Mouse (Mus musculus) MEL (cell line): Measurements from ENCODE around the gene Olfr370. TPM values are rescaled to one million over a fixed set of nuclear protein-coding genes. Genes with fewer than 3 reads are reported as not detected.

Source experiments
- DNase-seq: peaks from one replicate; pipeline ENCODE4 v3.0.0; 2011; ENCODE audit warnings: low read depth, low spot score
- H3K27ac ChIP-seq: 2 replicates; pipeline ENCODE4 v1.5.1; 2012; ENCODE audit warnings: low read depth, mild to moderate bottlenecking, control low read depth, low read length, moderate library complexity; ENCODE audit not compliant: control insufficient read depth
- H3K27me3 ChIP-seq, 2 experiments: fragments of 150-350 bp in 1 of 2; sonication (generic) in 1 of 2; 2 replicates each; pipeline ENCODE4 v1.6.1; 2012; ENCODE audit warnings: low read length in 2 of 2, mild to moderate bottlenecking in 2 of 2, improper control_type of control experiment in 1 of 2, moderate library complexity in 1 of 2; ENCODE audit not compliant: insufficient read depth in 2 of 2, control insufficient read depth in 1 of 2
- H3K36me3 ChIP-seq, 2 experiments: 2 replicates each; pipeline ENCODE4 v1.6.1; 2012 to 2014; ENCODE audit warnings: low read length in 2 of 2, improper control_type of control experiment in 1 of 2, inconsistent platforms in 1 of 2, mild to moderate bottlenecking in 1 of 2; ENCODE audit not compliant: insufficient read depth in 2 of 2, control insufficient read depth in 1 of 2
- H3K4me1 ChIP-seq, 2 experiments: fragments of 150-350 bp in 1 of 2; sonication (generic) in 1 of 2; 2 replicates each; pipeline ENCODE4 v1.6.1; 2012; ENCODE audit warnings: low read length in 2 of 2, improper control_type of control experiment in 1 of 2, mild to moderate bottlenecking in 1 of 2; ENCODE audit not compliant: insufficient read depth in 2 of 2, control insufficient read depth in 1 of 2
- H3K4me3 ChIP-seq, 2 experiments: fragments of 150-350 bp in 1 of 2; sonication (generic) in 1 of 2; 2 replicates each; pipeline ENCODE4 v1.5.1; 2012; ENCODE audit warnings: low read depth in 2 of 2, low read length in 2 of 2, mild to moderate bottlenecking in 2 of 2, moderate library complexity in 2 of 2, control low read depth in 1 of 2, improper control_type of control experiment in 1 of 2; ENCODE audit not compliant: control insufficient read depth in 1 of 2, insufficient read depth in 1 of 2
- H3K79me2 ChIP-seq: 2 replicates; pipeline ENCODE4 v1.6.1; 2012; ENCODE audit warnings: mild to moderate bottlenecking, low read length, moderate library complexity; ENCODE audit not compliant: control insufficient read depth, poor library complexity, insufficient read depth
- H3K9ac ChIP-seq: 2 replicates; pipeline ENCODE4 v1.6.1; 2012; ENCODE audit warnings: low read depth, mild to moderate bottlenecking, control low read depth, low read length, moderate library complexity; ENCODE audit not compliant: control insufficient read depth, poor library complexity, severe bottlenecking
- H3K9me3 ChIP-seq: fragments of 150-350 bp; sonication (generic); replicated peaks from 2 replicates; pipeline ENCODE4 v1.6.1; 2012; ENCODE audit warnings: mild to moderate bottlenecking, low read length, improper control_type of control experiment, moderate library complexity; ENCODE audit not compliant: insufficient read depth
- BHLHE40 ChIP-seq: IDR thresholded peaks from 2 replicates; pipeline ENCODE4 v1.6.1; 2012; ENCODE audit warnings: low read depth, mild to moderate bottlenecking, inconsistent platforms, low read length, improper control_type of control experiment, borderline replicate concordance
- CHD1 ChIP-seq: IDR thresholded peaks from 2 replicates; pipeline ENCODE4 v1.6.1; 2012; ENCODE audit warnings: low read depth, mild to moderate bottlenecking, inconsistent platforms, low read length, improper control_type of control experiment
- CTCF ChIP-seq, 3 experiments: IDR thresholded peaks in 2 of 3; conservative IDR thresholded peaks in 1 of 3; 2 replicates each; pipeline ENCODE4 v1.5.1; 2011 to 2012; ENCODE audit warnings: low read length in 3 of 3, low read depth in 2 of 3, mild to moderate bottlenecking in 2 of 3, improper control_type of control experiment in 1 of 3, inconsistent platforms in 1 of 3, mixed read lengths in 1 of 3, moderate library complexity in 1 of 3; ENCODE audit not compliant: control insufficient read depth in 1 of 3, insufficient read depth in 1 of 3, poor library complexity in 1 of 3, severe bottlenecking in 1 of 3
- E2F4 ChIP-seq: IDR thresholded peaks from 2 replicates; pipeline ENCODE4 v1.6.1; 2011; ENCODE audit warnings: low read depth, low read length, improper control_type of control experiment, borderline replicate concordance
- ETS1 ChIP-seq: IDR thresholded peaks from 2 replicates; pipeline ENCODE4 v1.6.1; 2012; ENCODE audit warnings: low read depth, mild to moderate bottlenecking, inconsistent platforms, low read length, improper control_type of control experiment, moderate library complexity
- HCFC1 ChIP-seq: IDR thresholded peaks from 2 replicates; pipeline ENCODE4 v1.6.1; 2012; ENCODE audit warnings: low read depth, mild to moderate bottlenecking, inconsistent platforms, low read length, improper control_type of control experiment, moderate library complexity
- JUND ChIP-seq: IDR thresholded peaks from 2 replicates; pipeline ENCODE4 v1.6.1; 2011; ENCODE audit warnings: low read depth, mild to moderate bottlenecking, improper control_type of control experiment, low read length
- MAZ ChIP-seq: IDR thresholded peaks from 2 replicates; pipeline ENCODE4 v1.6.1; 2012; ENCODE audit warnings: low read depth, mild to moderate bottlenecking, inconsistent platforms, low read length, improper control_type of control experiment
- MEF2A ChIP-seq: IDR thresholded peaks from 2 replicates; pipeline ENCODE4 v1.6.1; 2014; ENCODE audit warnings: low read depth, mild to moderate bottlenecking, inconsistent platforms, low read length, improper control_type of control experiment; ENCODE audit not compliant: poor library complexity, insufficient replicate concordance, severe bottlenecking; ENCODE audit errors: extremely low read depth
- MXI1 ChIP-seq: IDR thresholded peaks from 2 replicates; pipeline ENCODE4 v1.6.1; 2011; ENCODE audit warnings: mild to moderate bottlenecking, low read depth, low read length, improper control_type of control experiment
- MYC ChIP-seq: IDR thresholded peaks from 2 replicates; pipeline ENCODE4 v1.6.1; 2011; ENCODE audit warnings: low read depth, mild to moderate bottlenecking, low read length, improper control_type of control experiment, moderate library complexity
- NELFE ChIP-seq: IDR thresholded peaks from 2 replicates; pipeline ENCODE4 v1.6.1; 2011; ENCODE audit warnings: low read depth, low read length, improper control_type of control experiment
- POLR2A ChIP-seq, 2 experiments: IDR thresholded peaks; 2 replicates each; pipeline ENCODE4 v1.6.1; 2011 to 2012; ENCODE audit warnings: low read length in 2 of 2, mild to moderate bottlenecking in 2 of 2, control low read depth in 1 of 2, improper control_type of control experiment in 1 of 2, low read depth in 1 of 2, moderate library complexity in 1 of 2; ENCODE audit not compliant: control insufficient read depth in 1 of 2, insufficient read depth in 1 of 2, poor library complexity in 1 of 2
- POLR2AphosphoS5 ChIP-seq: IDR thresholded peaks from 2 replicates; pipeline ENCODE4 v1.6.1; 2012; ENCODE audit warnings: low read depth, borderline replicate concordance, mild to moderate bottlenecking, inconsistent platforms, low read length, moderate library complexity, mixed read lengths
- SMC3 ChIP-seq: IDR thresholded peaks from 2 replicates; pipeline ENCODE4 v1.6.1; 2011; ENCODE audit warnings: low read depth, low read length, improper control_type of control experiment
- TCF12 ChIP-seq: IDR thresholded peaks from 2 replicates; pipeline ENCODE4 v1.6.1; 2014; ENCODE audit warnings: low read depth, mild to moderate bottlenecking, inconsistent platforms, low read length, improper control_type of control experiment, moderate library complexity
- UBTF ChIP-seq: IDR thresholded peaks from 2 replicates; pipeline ENCODE4 v1.6.1; 2012; ENCODE audit warnings: low read depth, mild to moderate bottlenecking, inconsistent platforms, low read length, improper control_type of control experiment, moderate library complexity, borderline replicate concordance; ENCODE audit not compliant: insufficient read depth
- ZMIZ1 ChIP-seq: IDR thresholded peaks from 2 replicates; pipeline ENCODE4 v1.6.1; 2012; ENCODE audit warnings: low read depth, mild to moderate bottlenecking, inconsistent platforms, low read length, improper control_type of control experiment, moderate library complexity
- ZNF384 ChIP-seq: IDR thresholded peaks from 2 replicates; pipeline ENCODE4 v1.6.1; 2012; ENCODE audit warnings: low read depth, mild to moderate bottlenecking, inconsistent platforms, low read length, improper control_type of control experiment
- polyA plus RNA-seq, 2 experiments: library from polyadenylated mRNA; stranded (reverse) in 1 of 2; unstranded in 1 of 2; fragments of >175 nt in 1 of 2; fragments of >200 nt in 1 of 2; gene quantifications; 2 replicates each; pipeline versions ENCODE4 v1.2.1 to v1.2.4; 2012; ENCODE audit warnings: low replicate concordance in 2 of 2, low read depth in 1 of 2; ENCODE audit not compliant: insufficient read length in 2 of 2, insufficient read depth in 1 of 2, missing spikeins in 1 of 2
- total RNA-seq: library from RNA; depleted of rRNA; stranded (reverse); fragments of 300-350 nt; gene quantifications from 2 replicates; pipeline ENCODE4 v1.2.3, GENCODE M21; 2012

Olfr370 gene
- total and polyA plus RNA-seq, 3 experiments = 0.26 TPM; not detected in 2

DNA sequence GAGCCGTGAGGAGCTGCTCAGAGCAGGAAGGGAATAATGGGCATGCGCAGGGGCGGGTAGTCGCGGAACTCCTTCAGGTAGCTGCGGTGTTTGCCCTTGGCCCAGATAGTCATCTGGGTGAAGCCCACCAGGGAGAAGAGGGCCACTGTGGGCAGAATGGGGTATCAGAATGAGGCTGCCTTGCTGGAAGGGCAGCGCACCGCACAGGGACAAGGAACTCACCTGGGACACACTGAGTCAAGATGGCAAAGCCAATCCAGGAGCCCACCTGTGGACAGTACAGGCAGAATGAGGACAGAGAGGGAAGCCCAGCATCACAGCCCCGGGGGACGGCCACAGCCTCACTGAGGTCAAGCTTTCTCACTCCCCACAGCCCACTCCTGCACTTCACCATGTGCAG lies 36.2 kb downstream of the Olfr370 start (continued):
- no peak for TF ChIP-seq E2F4
- TF ChIP-seq HCFC1 = no peak
- no peak for TF ChIP-seq ZNF384

DNA sequence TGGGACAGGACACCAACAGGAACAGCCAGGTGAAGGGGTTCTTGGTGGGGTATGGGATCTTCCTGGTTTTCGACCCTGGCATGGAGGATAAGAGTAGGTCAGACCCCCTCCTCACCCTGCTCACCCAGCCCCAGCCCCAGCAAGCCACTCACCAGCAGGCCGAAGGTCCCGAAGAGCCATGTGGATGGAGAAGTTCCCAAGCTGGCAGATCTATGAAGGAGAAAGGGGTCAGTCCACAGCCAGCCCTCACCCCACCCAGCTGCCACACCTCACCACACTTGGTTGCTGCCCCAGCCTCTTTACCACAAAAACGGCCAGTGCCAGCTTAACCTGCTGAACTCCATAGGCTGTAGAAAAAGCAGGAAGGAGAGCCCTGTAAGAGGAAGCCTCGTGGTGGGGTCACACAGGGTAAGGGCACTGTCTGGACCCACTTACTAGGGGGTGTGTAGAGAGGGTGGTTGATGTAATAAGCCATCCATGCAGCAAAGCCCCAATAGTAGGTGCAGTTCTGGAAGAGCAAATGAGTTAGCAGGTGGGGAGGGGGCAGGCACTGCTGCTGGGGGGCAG lies 36.7 kb downstream of the Olfr370 start:
- H3K27ac ChIP-seq = no peak overlapping the region
- TF ChIP-seq ETS1 (no peak), BHLHE40 (no peak), JUND (no peak)
- H3K4me1 ChIP-seq = peaks cover 0 to 4% of the 10 kb centered on the region in 2 experiments; a peak in 1 of 4 replicates
- no peaks in the 10 kb centered on the region for H3K27me3 ChIP-seq
- H3K36me3 ChIP-seq = peaks cover 0 to 1% of the 10 kb centered on the region in 2 experiments; a peak in 1 of 4 replicates
- H3K79me2 ChIP-seq = peaks cover 6% of the 10 kb centered on the region
- no peak overlapping the region for H3K4me3 ChIP-seq
- H3K9ac ChIP-seq = no peak overlapping the region
- H3K9me3 ChIP-seq = no peaks in the 10 kb centered on the region
- DNase-seq = no peak

DNA sequence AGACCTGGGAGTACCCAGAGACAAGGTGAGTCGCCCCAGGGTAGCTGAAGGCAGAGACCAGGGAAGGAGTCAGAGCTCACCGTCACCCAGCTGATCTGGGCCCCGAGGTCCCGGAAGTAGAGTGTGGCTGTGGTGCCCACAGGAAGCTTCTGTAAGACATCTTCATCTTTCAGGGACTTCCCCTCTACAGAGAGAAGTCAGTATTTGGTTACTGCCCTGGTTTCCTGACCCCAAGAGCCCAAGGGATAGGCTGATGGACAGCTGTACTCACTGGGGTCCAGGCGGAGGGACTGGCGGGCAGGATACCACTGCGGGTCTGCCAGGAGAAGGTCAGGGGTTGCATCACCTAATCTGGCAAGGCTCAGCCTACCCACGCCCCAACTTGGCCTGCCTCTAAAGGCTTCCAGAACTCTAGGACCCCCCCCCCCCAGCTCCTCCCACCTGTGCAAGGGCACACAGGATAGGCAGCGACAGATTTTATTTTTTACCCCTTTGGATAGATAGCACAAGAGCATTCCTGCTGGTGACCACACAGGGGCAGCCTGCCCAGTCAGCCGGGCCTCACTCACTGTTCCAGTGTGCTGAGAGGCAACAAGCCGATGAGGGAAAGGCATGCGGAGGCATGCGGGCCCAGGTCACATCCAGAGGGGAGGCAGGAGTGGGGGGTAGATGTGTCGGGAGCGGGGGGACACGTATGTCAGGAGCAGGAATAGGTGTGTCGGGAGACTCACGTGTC lies 37.7 kb downstream of the Olfr370 start:
- no peak overlapping the region for H3K27ac ChIP-seq
- no peak for TF ChIP-seq MEF2A
- TF ChIP-seq, all 39 proteins: peak for 0
- H3K36me3 ChIP-seq = peaks cover 0 to 1% of the 10 kb centered on the region in 2 experiments; a peak in 1 of 4 replicates
- H3K4me3 ChIP-seq = no peak overlapping the region
- no peaks in the 10 kb centered on the region for H3K4me1 ChIP-seq
- no peak overlapping the region for H3K9ac ChIP-seq
- no peak for DNase-seq
- H3K79me2 ChIP-seq = no peaks in the 10 kb centered on the region; the same call in none of the 2 replicates
- no peaks in the 10 kb centered on the region for H3K27me3 ChIP-seq
- H3K9me3 ChIP-seq = no peaks in the 10 kb centered on the region

DNA sequence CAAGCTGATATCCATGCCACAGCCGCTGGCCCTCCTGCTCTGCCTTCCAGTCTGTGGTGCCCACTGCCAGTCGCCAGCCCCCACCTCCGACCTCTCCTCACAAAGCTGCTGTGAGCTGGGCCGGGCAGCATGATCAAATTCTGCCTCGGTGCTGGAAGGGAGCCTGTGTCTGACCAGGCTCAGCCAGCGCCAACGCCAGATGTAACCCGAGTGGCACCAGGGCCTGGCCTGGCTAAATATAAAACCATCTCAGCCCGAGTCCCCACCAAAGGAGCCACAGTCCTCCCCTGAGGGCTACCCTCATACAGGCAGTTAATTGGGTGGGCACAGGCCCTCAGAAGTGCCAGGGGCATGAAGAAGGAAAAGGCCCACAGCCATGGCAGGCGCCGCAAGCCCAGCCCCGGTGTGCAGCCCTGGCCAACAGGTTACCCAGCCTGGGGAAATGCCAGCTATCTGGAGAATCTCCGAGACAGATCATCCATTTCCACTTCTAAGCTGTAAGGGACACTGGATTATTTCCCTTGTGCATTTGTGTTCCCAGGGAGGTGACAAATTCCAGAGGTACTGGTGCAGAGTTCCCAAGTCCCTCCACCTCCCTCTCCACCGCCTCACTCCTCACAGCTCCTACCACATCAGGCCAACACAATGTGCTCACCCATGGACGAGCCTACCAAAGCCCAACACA lies 39.2 kb downstream of the Olfr370 start:
- H3K36me3 ChIP-seq = peaks cover 0 to 1% of the 10 kb centered on the region in 2 experiments; a peak in 1 of 4 replicates
- no peaks in the 10 kb centered on the region; the same call in 1 of the 2 replicates for H3K79me2 ChIP-seq
- DNase-seq = no peak
- no peaks in the 10 kb centered on the region for H3K9me3 ChIP-seq
- H3K9ac ChIP-seq = no peak overlapping the region
- no peak overlapping the region for H3K4me3 ChIP-seq
- TF ChIP-seq MYC (no peak), CTCF (IDR thresholded peaks at IDR 0.05 in 2 of 3, conservative IDR thresholded peaks at IDR 0.05 in 1 of 3; ENCODE audit: control insufficient read depth in 1 of 3, insufficient read depth in 1 of 3, low read depth in 2 of 3, low read length in 3 of 3, poor library complexity in 1 of 3, severe bottlenecking in 1 of 3) (no peak), POLR2AphosphoS5 (no peak), E2F4 (no peak), UBTF (no peak), SMC3 (no peak), MXI1 (no peak), BHLHE40 (no peak), NELFE (no peak), CHD1 (no peak), ZMIZ1 (no peak), TCF12 (no peak), MAZ (no peak), POLR2A (IDR thresholded peaks at IDR 0.05; ENCODE audit: control insufficient read depth in 1 of 2, insufficient read depth in 1 of 2, low read depth in 1 of 2, low read length in 2 of 2, poor library complexity in 1 of 2) (no peak)
- H3K27me3 ChIP-seq = no peaks in the 10 kb centered on the region
- H3K27ac ChIP-seq = no peak overlapping the region
- H3K4me1 ChIP-seq = no peaks in the 10 kb centered on the region
